Mouse (Mus musculus) stomach, embryonic 15.5 days (tissue): ENCODE results near the gene Ptprz1. TPM values are rescaled to one million over a fixed set of nuclear protein-coding genes. Genes with fewer than 3 reads are reported as not detected.
A peak's percentile ranks its signal among the peaks of the same experiment; 100 is the strongest.
"Not testable (repeated sequence)": the region's sequence is repeated elsewhere in the genome, so short reads cannot be mapped to it uniquely, and the experiment has no call there.

Experiments
- ATAC-seq: fragments of 200-750 bp; cut with Nextera tagmentation; 2 replicates; pipeline ENCODE4 v1.8.0; 2017; ENCODE audit warnings: low read depth, moderate number of reproducible peaks, moderate TSS enrichment; ENCODE audit not compliant: insufficient read depth, low FRiP score
- H3K27ac ChIP-seq: fragments of 300-500 bp; sonication (generic); 2 replicates; pipeline ENCODE4 v1.5.1; 2015; ENCODE audit warnings: mild to moderate bottlenecking, inconsistent platforms
- H3K27me3 ChIP-seq: fragments of 300-500 bp; sonication (generic); replicated peaks from 2 replicates; pipeline ENCODE4 v1.6.1; 2015; ENCODE audit warnings: inconsistent platforms
- H3K36me3 ChIP-seq: fragments of 300-500 bp; sonication (generic); 2 replicates; pipeline ENCODE4 v1.6.1; 2015; ENCODE audit warnings: inconsistent platforms
- H3K4me1 ChIP-seq: fragments of 300-500 bp; sonication (generic); 2 replicates; pipeline ENCODE4 v1.6.1; 2015; ENCODE audit warnings: inconsistent platforms
- H3K4me2 ChIP-seq: fragments of 300-500 bp; sonication (generic); 2 replicates; pipeline ENCODE4 v1.6.1; 2015; ENCODE audit warnings: mild to moderate bottlenecking, inconsistent platforms
- H3K4me3 ChIP-seq: fragments of 300-500 bp; sonication (generic); replicated peaks from 2 replicates; pipeline ENCODE4 v1.5.1; 2015; ENCODE audit warnings: inconsistent platforms
- H3K9ac ChIP-seq: fragments of 300-500 bp; sonication (generic); 2 replicates; pipeline ENCODE4 v1.6.1; 2015; ENCODE audit warnings: inconsistent platforms
- H3K9me3 ChIP-seq: fragments of 300-500 bp; sonication (generic); 2 replicates; pipeline ENCODE4 v1.6.1; 2016; ENCODE audit warnings: inconsistent platforms
- WGBS: fragments of 180-500 bp; shearing (Covaris S2); methylation state at CpG from one replicate; pipeline ENCODE4 v1.1.7; 2015; 5-methylcytosine and 5-hydroxymethylcytosine counted together
- polyA plus RNA-seq: library from polyadenylated mRNA; unstranded; fragments of >200 nt; fragmentation: Nextera tagmentation; extraction: Ambion mirVana; gene quantifications from 2 replicates; pipeline ENCODE4 v1.2.1, GENCODE M21; 2015

Ptprz1 gene
- polyA plus RNA-seq, 1 experiment from 2014 or later = 5.4 TPM

- Histone ChIP-seq H3K4me2 (no peak overlapping the region), H3K4me1 (no peaks in the 10 kb centered on the region), H3K9ac (no peak overlapping the region), H3K9me3 (no peaks in the 10 kb centered on the region), H3K36me3 (no peaks in the 10 kb centered on the region), H3K27me3 (no peaks in the 10 kb centered on the region), H3K27ac (no peak overlapping the region), H3K4me3 (no peak overlapping the region)
- no peak for ATAC-seq
- 85% methylated on average over 4 of the region's 4 CpGs for whole genome bisulfite sequencing
Observed at GRCm38 (mm10) chr6:23048836-23049235, 173.5 kb downstream of the Ptprz1 start.

GRCm38 (mm10) chr6:23055734-23056133, 180.4 kb downstream of the Ptprz1 start:
- no peaks in the 10 kb centered on the region for H3K36me3 ChIP-seq
- no peak overlapping the region for H3K4me2 ChIP-seq
- no peaks in the 10 kb centered on the region for H3K9me3 ChIP-seq
- no peak overlapping the region for H3K4me3 ChIP-seq
- 91% methylated on average over 5 of the region's 5 CpGs for WGBS
- H3K27ac ChIP-seq = no peak overlapping the region
- no peak overlapping the region for H3K9ac ChIP-seq
- H3K4me1 ChIP-seq = no peaks in the 10 kb centered on the region
- ATAC-seq = no peak
- no peaks in the 10 kb centered on the region for H3K27me3 ChIP-seq

- no peaks in the 10 kb centered on the region for H3K9me3 ChIP-seq
- ATAC-seq = no peak
- no peak overlapping the region for H3K9ac ChIP-seq
- no peaks in the 10 kb centered on the region for H3K4me1 ChIP-seq
- H3K27me3 ChIP-seq = no peaks in the 10 kb centered on the region
- no peaks in the 10 kb centered on the region for H3K36me3 ChIP-seq
- 67% methylated on average over 2 of the region's 2 CpGs for WGBS
- no peak overlapping the region for H3K4me3 ChIP-seq
- no peak overlapping the region for H3K27ac ChIP-seq
- no peak overlapping the region for H3K4me2 ChIP-seq
Observed at GRCm38 (mm10) chr6:23076060-23076459, 200.8 kb downstream of the Ptprz1 start.

GRCm38 (mm10) chr6:23078273-23078672, 203.0 kb downstream of the Ptprz1 start:
- H3K4me3 ChIP-seq = no peak overlapping the region
- H3K27me3 ChIP-seq = no peaks in the 10 kb centered on the region
- no peaks in the 10 kb centered on the region for H3K9me3 ChIP-seq
- H3K4me2 ChIP-seq = no peak overlapping the region
- ATAC-seq = no peak
- no peaks in the 10 kb centered on the region for H3K4me1 ChIP-seq
- H3K36me3 ChIP-seq = no peaks in the 10 kb centered on the region
- no peak overlapping the region for H3K9ac ChIP-seq
- H3K27ac ChIP-seq = no peak overlapping the region
- 68% methylated on average over 2 of the region's 2 CpGs for WGBS

GRCm38 (mm10) chr6:23079991-23080680, 204.8 kb downstream of the Ptprz1 start:
- 52% methylated on average over 3 of the region's 3 CpGs for whole genome bisulfite sequencing
- no peak overlapping the region for H3K27ac ChIP-seq
- peak; percentile 67 for ATAC-seq
- no peak overlapping the region for H3K9ac ChIP-seq
- no peaks in the 10 kb centered on the region for H3K36me3 ChIP-seq
- no peaks in the 10 kb centered on the region for H3K4me1 ChIP-seq
- H3K27me3 ChIP-seq = no peaks in the 10 kb centered on the region
- H3K9me3 ChIP-seq = no peaks in the 10 kb centered on the region
- no peak overlapping the region for H3K4me2 ChIP-seq
- no peak overlapping the region for H3K4me3 ChIP-seq

GRCm38 (mm10) chr6:23084587-23085421, 209.5 kb downstream of the Ptprz1 start:
- peak; percentile 76 for ATAC-seq
- Histone ChIP-seq H3K4me1 (no peaks in the 10 kb centered on the region), H3K36me3 (no peaks in the 10 kb centered on the region), H3K27me3 (no peaks in the 10 kb centered on the region), H3K27ac (no peak overlapping the region), H3K4me3 (no peak overlapping the region), H3K9ac (no peak overlapping the region), H3K9me3 (no peaks in the 10 kb centered on the region), H3K4me2 (no peak overlapping the region)
- 81% methylated on average over 5 of the region's 5 CpGs for WGBS

GRCm38 (mm10) chr6:23089292-23089691, 214.0 kb downstream of the Ptprz1 start:
- not testable (repeated sequence) for H3K27ac ChIP-seq, H3K4me3 ChIP-seq, H3K27me3 ChIP-seq, H3K9me3 ChIP-seq, H3K4me1 ChIP-seq, H3K9ac ChIP-seq, ATAC-seq, H3K4me2 ChIP-seq, H3K36me3 ChIP-seq
- WGBS = 77% methylated on average over 4 of the region's 4 CpGs

- H3K9ac ChIP-seq, H3K36me3 ChIP-seq, H3K9me3 ChIP-seq, H3K27ac ChIP-seq, ATAC-seq, H3K4me1 ChIP-seq, H3K27me3 ChIP-seq, H3K4me2 ChIP-seq, H3K4me3 ChIP-seq: not testable (repeated sequence)
- 84% methylated on average over 11 of the region's 11 CpGs for WGBS
Observed at GRCm38 (mm10) chr6:23090346-23091055, 215.2 kb downstream of the Ptprz1 start.
